Comparison of ENCODE assay signal across 15 mouse cellular contexts in the genomic region with DNA sequence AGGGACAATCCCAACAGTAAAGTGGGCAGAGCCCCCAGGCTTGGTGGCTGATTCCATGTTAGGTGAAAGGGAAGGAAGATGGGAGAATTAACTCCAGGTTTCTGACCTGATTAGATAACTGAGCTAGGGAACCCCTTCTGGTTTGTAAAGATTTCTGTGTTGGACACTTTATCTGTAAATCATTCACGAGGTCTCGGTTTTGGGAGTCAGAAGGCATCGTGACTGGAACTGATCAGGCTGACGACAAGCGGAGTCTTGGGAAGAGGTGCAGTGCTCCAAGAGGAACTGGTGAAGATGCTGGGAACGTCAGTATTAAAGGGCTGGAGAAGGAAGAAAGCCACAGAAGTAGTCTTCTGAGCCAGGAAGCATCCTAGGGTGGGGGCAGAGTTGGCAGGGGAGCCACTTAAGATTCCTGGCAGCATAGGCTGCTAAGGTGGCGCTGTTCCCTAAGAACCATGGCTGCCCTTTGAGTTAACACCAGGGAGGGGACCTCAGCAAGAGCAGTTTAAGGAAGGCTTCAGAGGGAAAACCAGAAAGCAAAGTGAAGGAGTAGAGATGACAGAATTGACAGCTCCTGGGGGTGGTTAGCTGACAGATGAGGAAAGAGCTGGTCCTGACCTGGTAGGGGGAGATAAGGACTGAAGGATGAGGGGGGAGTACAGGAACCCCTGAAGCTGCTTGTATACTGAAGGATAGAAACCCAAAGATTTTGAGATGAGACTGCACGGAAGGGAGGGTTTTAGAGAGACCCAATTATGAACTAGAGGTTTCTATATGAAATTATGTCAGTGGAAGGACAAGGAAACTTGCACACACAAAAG.
DNase-seq lines count a peak whose midpoint lies in the region; ATAC-seq and TF ChIP-seq lines count a peak whose summit lies in the region.
"Had no signal": no experiment of that assay in that cellular context is flagged by ENCODE, and none has a peak within 500 bp of the region (broad histone marks: within the 10 kb centered on the region; RNA-seq: fewer than 3 reads in every experiment).

No protein-coding gene starts in this region.

- no peak overlapping the region for H3K27ac ChIP-seq in lung, postnatal 0 days (ENCODE audit: low read length)
- H3K27ac ChIP-seq: embryonic facial prominence, embryonic 13.5 days; gastrocnemius, adult 2 months; heart, embryonic 15.5 days had no signal

- no peaks in the 10 kb centered on the region for H3K9me3 ChIP-seq in lung, postnatal 0 days (ENCODE audit: low read length)
- H3K9me3 ChIP-seq: embryonic facial prominence, embryonic 13.5 days; heart, embryonic 15.5 days had no signal

- WGBS in lung, postnatal 0 days, result 66% methylated on average over 8 of the region's 8 CpGs

- H3K4me1 ChIP-seq in lung, postnatal 0 days (ENCODE audit: insufficient read depth, low read depth, low read length), result peaks cover 6% of the 10 kb centered on the region; the same call in 1 of the 2 replicates

- no peaks in the 10 kb centered on the region for H3K27me3 ChIP-seq in lung, postnatal 0 days (replicated peaks; ENCODE audit: insufficient read depth, low read length)
- H3K27me3 ChIP-seq: embryonic facial prominence, embryonic 13.5 days; heart, embryonic 15.5 days had no signal

- H3K36me3 ChIP-seq in lung, postnatal 0 days (ENCODE audit: insufficient read depth, low read length), result no peaks in the 10 kb centered on the region

- no peak overlapping the region for H3K9ac ChIP-seq in lung, postnatal 0 days (replicated peaks; ENCODE audit: low read depth)
- H3K9ac ChIP-seq: embryonic facial prominence, embryonic 13.5 days; heart, embryonic 15.5 days had no signal

- ATAC-seq in lung, postnatal 0 days, result no peak
- ATAC-seq in megakaryocyte progenitor cell, adult 5-6 weeks (replicated peaks; ENCODE audit: poor library complexity), result peak; percentile 66
- ATAC-seq: forebrain, embryonic 16.5 days had no signal

- no peak overlapping the region for H3K4me3 ChIP-seq in lung, postnatal 0 days (ENCODE audit: low read depth, low read length)
- H3K4me3 ChIP-seq: embryonic facial prominence, embryonic 13.5 days; gastrocnemius, adult 2 months; heart, embryonic 15.5 days had no signal

- TF ChIP-seq CTCF in lung, postnatal 0 days (IDR thresholded peaks at IDR 0.05), result peak; percentile 59

- no peak for TF ChIP-seq EP300 in lung, postnatal 0 days (IDR thresholded peaks at IDR 0.05)

- H3K4me2 ChIP-seq in lung, postnatal 0 days (replicated peaks; ENCODE audit: low read depth, low read length), result no peak overlapping the region
- H3K4me2 ChIP-seq: embryonic facial prominence, embryonic 13.5 days; heart, embryonic 15.5 days had no signal

- peak; percentile 22 for DNase-seq in kidney, adult 11 months
- DNase-seq in kidney, postnatal 14 days, result no peak
- DNase-seq in lung, postnatal 0 days (ENCODE audit: low spot score), result peak; percentile 41
- no peak for DNase-seq in lung, postnatal 25 days (ENCODE audit: low spot score)
- DNase-seq in brain, adult 2 months (ENCODE audit: low read depth, low spot score), result peak; percentile 36
- DNase-seq in adrenal gland, adult 2 months, result no peak
- DNase-seq: adrenal gland, adult 8-10 months; cerebellum, adult 11-12 months; gastrocnemius, adult 2 months; heart, adult 18-20 months; layer of hippocampus, postnatal 36 days had no signal

Comparison
In these comparisons a context has a peak if more than half of its experiments do, and no peak if none do; other contexts are left out.
1. DNase-seq: peak in kidney, adult 11 months (single experiment), lung, postnatal 0 days (single experiment) and brain, adult 2 months (single experiment); none in kidney, postnatal 14 days (single experiment), lung, postnatal 25 days (single experiment) and adrenal gland, adult 2 months (single experiment).